In the genomic region with DNA sequence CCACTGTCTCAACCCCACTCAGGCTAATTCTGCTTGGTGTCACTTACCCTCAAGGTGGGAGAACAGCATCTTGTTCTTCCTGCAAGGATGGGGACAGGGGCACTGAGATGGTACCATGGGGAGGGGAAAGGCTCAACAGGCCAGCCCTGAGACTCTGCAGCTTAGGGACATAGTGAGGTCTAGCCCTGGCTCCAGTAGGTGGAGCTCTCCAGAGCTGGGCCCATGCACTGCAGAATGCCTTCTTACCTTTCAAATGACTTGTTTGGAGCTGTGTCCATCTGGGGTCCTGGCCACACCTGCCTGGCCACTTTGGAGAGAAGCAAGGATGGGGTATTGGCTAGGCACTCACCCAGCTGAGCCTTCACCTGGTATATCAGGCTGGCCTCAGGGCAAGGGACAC, we compare ENCODE assay signal across 1 mouse cellular context.
A peak's percentile ranks its signal among the peaks of the same experiment; 100 is the strongest.
TF ChIP-seq lines count a peak whose summit lies in the region.

No protein-coding gene starts in this region.

TF ChIP-seq in CH12.LX, 34 proteins besides CTCF, POLR2A, EP300 and RAD21:
- TF ChIP-seq SMC3 (IDR thresholded peaks at IDR 0.05; ENCODE audit: low read depth, low read length): peak; percentile 46
- no peak for TF ChIP-seq GABPA (IDR thresholded peaks at IDR 0.05; ENCODE audit: insufficient replicate concordance, low read depth, low read length)
- no peak for TF ChIP-seq NRF1 (IDR thresholded peaks at IDR 0.05; ENCODE audit: low read depth, low read length)
